Mouse (Mus musculus) kidney, embryonic 14.5 days (tissue): Measurements from ENCODE around the gene Hist1h4d. TPM values are rescaled to one million over a fixed set of nuclear protein-coding genes. Genes with fewer than 3 reads are reported as not detected.
"Not testable (repeated sequence)": the region's sequence is repeated elsewhere in the genome, so short reads cannot be mapped to it uniquely, and the experiment has no call there.

ENCODE experiments used
- ATAC-seq: fragments of 200-750 bp; cut with Nextera tagmentation; 2 replicates; pipeline ENCODE4 v1.8.0; 2017; ENCODE audit warnings: moderate number of reproducible peaks, mild to moderate bottlenecking, moderate TSS enrichment, moderate library complexity; ENCODE audit not compliant: low FRiP score, low TSS enrichment
- H3K27ac ChIP-seq: fragments of 300-500 bp; sonication (generic); 2 replicates; pipeline ENCODE4 v1.5.1; 2014; ENCODE audit warnings: low read depth, mild to moderate bottlenecking, low read length, moderate library complexity, mixed read lengths
- H3K27me3 ChIP-seq: fragments of 300-500 bp; sonication (generic); 2 replicates; pipeline ENCODE4 v1.6.1; 2014; ENCODE audit warnings: mild to moderate bottlenecking, low read length; ENCODE audit not compliant: control insufficient read depth, insufficient read depth
- H3K36me3 ChIP-seq: fragments of 300-500 bp; sonication (generic); 2 replicates; pipeline ENCODE4 v1.6.1; 2014; ENCODE audit warnings: low read length, mixed read lengths; ENCODE audit not compliant: control insufficient read depth, insufficient read depth
- H3K4me1 ChIP-seq: fragments of 300-500 bp; sonication (generic); 2 replicates; pipeline ENCODE4 v1.6.1; 2014; ENCODE audit warnings: low read length, mixed read lengths; ENCODE audit not compliant: control insufficient read depth, insufficient read depth
- H3K4me2 ChIP-seq: fragments of 300-500 bp; sonication (generic); replicated peaks from 2 replicates; pipeline ENCODE4 v1.6.1; 2014; ENCODE audit warnings: low read depth, mild to moderate bottlenecking, low read length
- H3K4me3 ChIP-seq: fragments of 300-500 bp; sonication (generic); 2 replicates; pipeline ENCODE4 v1.5.1; 2014; ENCODE audit warnings: mild to moderate bottlenecking, low read length
- H3K9ac ChIP-seq: fragments of 300-500 bp; sonication (generic); 2 replicates; pipeline ENCODE4 v1.6.1; 2014; ENCODE audit warnings: low read depth, mild to moderate bottlenecking, low read length, moderate library complexity
- H3K9me3 ChIP-seq: fragments of 300-500 bp; sonication (generic); 2 replicates; pipeline ENCODE4 v1.6.1; 2016; ENCODE audit warnings: low read length; ENCODE audit not compliant: control insufficient read depth
- WGBS: fragments of 180-500 bp; shearing (Covaris S2); extraction: QIAGEN DNeasy Blood & Tissue Kit; methylation state at CpG from one replicate; pipeline ENCODE4 v1.1.7; 2014; 5-methylcytosine and 5-hydroxymethylcytosine counted together
- polyA plus RNA-seq: library from polyadenylated mRNA; unstranded; fragments of >200 nt; fragmentation: Nextera tagmentation; extraction: Ambion mirVana; gene quantifications from 2 replicates; pipeline ENCODE4 v1.2.1, GENCODE M21; 2014

Hist1h4d gene
- polyA plus RNA-seq = 113 and 136 TPM in 2 replicates

DNA sequence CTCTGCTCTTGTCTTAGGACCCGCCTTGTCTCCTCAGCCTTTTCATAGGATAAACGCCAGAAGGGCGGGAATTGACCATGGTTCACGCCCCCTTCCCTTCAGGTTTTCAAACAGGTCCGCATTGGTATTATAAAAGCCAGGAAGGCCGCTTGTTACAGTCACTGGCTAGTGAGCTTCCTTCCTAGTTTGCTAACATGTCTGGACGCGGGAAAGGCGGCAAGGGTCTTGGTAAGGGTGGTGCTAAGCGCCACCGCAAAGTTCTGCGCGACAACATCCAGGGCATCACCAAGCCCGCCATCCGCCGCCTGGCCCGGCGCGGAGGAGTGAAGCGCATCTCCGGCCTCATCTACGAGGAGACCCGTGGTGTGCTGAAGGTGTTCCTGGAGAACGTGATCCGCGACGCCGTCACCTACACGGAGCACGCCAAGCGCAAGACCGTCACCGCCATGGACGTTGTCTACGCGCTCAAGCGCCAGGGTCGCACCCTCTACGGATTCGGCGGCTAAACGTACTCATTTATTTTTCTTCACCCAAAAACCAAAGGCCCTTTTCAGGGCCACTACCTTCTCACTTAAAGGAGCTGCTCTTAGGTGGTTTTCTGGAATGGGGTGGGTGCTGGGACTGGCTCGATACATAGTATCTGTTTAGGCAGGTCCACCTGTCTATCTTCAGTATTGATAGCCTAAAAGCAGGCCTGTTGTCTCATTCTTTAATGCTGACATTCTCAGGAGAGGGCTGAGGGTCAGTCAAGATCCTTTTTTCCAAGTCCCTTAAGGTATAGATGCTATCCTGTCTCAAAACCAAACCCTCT lies at the start of gene Hist1h4d:
TSS of gene Hist1h4d (plus strand) at position 191 of the 811 bp plus-strand sequence.
- H3K36me3 ChIP-seq = no peaks in the 10 kb centered on the region
- peak within 1 kb of the TSS; percentile 84 for H3K9ac ChIP-seq
- peaks cover 20% of the 10 kb centered on the region for H3K4me1 ChIP-seq
- under 1% methylated on average over 43 of the region's 43 CpGs for WGBS
- peak within 1 kb of the TSS; percentile 97 for H3K27ac ChIP-seq
- no peaks in the 10 kb centered on the region for H3K27me3 ChIP-seq
- peak within 1 kb of the TSS; percentile 56 for H3K4me3 ChIP-seq
- ATAC-seq = peak; percentile 90
- H3K9me3 ChIP-seq = no peaks in the 10 kb centered on the region
- peak within 1 kb of the TSS; percentile 81 for H3K4me2 ChIP-seq

DNA sequence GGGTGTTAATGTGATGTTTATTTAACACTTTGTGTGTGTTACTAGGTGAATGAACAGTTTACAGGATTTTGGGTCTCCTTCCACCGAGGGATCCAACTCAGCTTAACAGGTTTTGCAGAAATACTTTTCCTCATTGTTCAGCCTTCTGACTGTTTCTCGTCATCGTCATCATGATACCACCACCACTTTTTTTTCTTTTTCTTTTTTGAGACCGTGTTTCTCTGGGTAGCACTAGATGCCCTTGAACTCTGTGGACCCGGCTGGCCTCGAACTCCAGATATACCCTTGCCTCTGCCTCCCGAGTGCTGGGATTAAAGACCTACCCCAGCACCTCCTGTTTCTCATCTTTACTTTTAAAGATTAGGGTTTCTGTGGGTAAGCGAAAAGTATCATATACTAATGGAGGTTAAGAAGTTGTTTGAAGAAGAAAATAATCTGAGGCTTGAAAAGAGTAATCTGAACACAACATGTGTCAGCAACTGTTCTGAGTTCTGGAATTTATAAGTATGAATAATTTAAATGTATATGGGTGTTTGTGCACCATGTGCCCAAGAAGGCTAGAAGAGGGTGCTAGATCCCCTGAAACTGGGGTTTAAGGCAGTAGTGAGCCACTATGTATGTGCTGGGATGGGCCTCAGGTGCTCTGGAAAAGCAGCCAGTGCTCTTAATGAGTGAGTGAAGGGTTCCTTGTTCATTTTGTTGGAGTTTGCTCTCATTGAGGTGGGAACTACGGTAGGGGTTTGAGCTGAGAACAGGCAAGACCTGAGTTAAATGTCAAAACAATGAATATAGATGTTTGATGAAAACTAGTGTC lies 48.9 kb upstream of the Hist1h4d start:
- peak overlapping the region; percentile 69 for H3K4me2 ChIP-seq
- H3K27me3 ChIP-seq = no peaks in the 10 kb centered on the region
- ATAC-seq = no peak
- H3K4me1 ChIP-seq = peaks cover 23% of the 10 kb centered on the region
- H3K9me3 ChIP-seq = no peaks in the 10 kb centered on the region
- peak overlapping the region; percentile 89 for H3K9ac ChIP-seq
- peak overlapping the region; percentile 99 for H3K27ac ChIP-seq
- 26% methylated on average over 9 of the region's 9 CpGs for WGBS
- H3K36me3 ChIP-seq = no peaks in the 10 kb centered on the region
- peak overlapping the region; percentile 62 for H3K4me3 ChIP-seq

DNA sequence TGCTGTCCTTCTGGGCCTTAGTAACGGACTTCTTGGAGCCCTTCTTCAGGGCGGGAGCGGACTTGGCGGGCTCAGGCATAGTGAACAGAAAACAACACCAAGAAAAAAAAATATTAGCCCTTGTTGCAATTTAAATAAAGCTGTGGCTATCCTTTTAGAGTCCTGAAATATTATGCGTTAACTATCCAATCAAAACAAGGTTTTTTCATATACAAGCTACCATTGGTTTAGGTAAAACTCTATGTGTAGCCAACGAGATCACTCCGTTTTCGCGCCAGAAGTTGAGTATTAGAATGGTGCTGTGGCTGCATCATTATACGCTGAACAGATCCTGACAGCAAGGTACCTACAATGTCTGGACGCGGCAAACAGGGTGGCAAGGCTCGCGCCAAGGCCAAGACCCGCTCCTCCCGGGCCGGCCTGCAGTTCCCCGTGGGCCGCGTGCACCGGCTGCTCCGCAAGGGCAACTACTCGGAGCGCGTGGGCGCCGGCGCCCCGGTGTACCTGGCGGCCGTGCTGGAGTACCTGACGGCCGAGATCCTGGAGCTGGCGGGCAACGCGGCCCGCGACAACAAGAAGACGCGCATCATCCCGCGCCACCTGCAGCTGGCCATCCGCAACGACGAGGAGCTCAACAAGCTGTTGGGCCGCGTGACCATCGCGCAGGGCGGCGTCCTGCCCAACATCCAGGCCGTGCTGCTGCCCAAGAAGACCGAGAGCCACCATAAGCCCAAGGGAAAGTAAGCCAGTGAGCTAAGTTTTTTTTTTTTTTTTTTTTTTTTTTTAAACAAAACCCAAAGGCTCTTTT lies 47.6 kb upstream of the Hist1h4d start, which contains the start of gene Hist1h2af:
TSS of gene Hist1h2af (plus strand) at position 347 of the 808 bp plus-strand sequence.
- H3K9me3 ChIP-seq, H3K36me3 ChIP-seq: not testable (repeated sequence)
- WGBS = under 1% methylated on average over 20 of the region's 53 CpGs

DNA sequence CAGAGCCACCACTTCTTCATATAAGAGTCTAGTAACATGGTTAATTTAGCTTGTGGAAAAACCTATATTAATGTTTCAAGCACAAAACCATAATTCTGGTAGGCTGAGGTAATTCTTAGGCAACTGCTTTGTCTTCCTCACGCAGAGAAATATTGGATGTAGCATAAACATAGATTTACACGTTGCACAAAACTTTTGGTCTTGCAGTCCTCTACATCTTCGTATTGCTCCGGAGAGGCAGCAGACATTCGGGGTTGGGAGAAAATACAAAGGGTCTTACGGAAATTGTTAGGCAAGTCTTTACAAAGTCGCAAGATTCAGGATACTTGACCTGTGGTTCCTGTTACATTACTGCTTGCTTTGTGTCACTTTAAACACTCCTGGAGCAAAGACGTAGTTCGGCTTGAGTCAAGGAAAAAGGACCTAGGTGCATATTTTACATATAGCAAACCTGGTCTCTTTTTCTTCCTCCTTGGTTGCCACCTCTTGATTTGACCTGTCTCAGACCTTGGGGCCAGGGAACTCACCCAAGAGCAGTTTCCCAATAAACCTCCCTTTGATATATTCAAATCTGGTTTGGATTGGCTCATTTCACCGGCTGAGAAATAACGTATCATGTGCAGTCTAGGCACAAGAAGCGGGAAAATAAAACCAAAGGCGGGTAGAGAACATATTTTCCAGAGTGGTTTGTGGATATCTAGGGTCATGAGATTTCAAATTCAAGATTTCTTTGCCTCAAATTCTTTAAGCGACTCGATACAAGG lies 46.8 kb upstream of the Hist1h4d start:
- under 1% methylated on average over 15 of the region's 15 CpGs for WGBS
- peaks cover 16% of the 10 kb centered on the region for H3K4me1 ChIP-seq

More for the DNA sequence above, 47.6 kb upstream of the Hist1h4d start, which contains the start of gene Hist1h2af:
- H3K27ac ChIP-seq = peak within 1 kb of the TSS; percentile 99
- peak within 1 kb of the TSS; percentile 69 for H3K4me2 ChIP-seq
- H3K4me3 ChIP-seq = peak within 1 kb of the TSS; percentile 62
- H3K9ac ChIP-seq = peak within 1 kb of the TSS; percentile 89
- peaks cover 21% of the 10 kb centered on the region for H3K4me1 ChIP-seq
- ATAC-seq = peak; percentile 54
- not testable (repeated sequence) for H3K27me3 ChIP-seq

DNA sequence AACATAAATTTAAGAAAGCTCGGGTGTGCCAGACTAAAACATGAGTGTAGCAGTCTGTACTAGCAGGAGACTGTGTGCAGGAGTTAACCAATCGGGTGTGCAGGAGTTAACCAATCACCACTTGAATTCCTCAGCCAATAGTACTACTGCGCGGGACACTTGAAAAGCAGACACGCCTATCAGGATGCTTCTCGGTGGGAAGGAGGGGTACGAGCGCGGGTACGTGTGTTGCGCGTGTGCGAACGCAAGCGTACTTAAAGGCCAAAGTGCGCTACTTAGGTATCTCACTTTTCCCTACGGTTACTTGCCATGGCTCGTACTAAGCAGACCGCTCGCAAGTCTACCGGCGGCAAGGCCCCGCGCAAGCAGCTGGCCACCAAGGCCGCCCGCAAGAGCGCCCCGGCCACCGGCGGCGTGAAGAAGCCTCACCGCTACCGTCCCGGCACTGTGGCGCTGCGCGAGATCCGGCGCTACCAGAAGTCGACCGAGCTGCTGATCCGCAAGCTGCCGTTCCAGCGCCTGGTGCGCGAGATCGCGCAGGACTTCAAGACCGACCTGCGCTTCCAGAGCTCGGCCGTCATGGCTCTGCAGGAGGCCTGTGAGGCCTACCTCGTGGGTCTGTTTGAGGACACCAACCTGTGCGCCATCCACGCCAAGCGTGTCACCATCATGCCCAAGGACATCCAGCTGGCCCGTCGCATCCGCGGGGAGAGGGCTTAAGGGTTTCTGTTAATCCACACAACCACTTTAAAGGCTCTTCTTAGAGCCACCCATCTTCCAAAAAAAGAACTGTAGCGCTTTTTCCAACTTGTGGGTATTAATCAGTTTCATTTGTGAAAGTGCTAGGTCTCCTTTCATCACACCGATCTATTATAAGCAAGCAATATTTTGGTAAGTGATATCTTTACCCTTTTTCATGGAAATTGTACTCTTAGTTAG lies 46.0 kb upstream of the Hist1h4d start, which contains the start of gene Hist1h3g:
TSS of gene Hist1h3g (plus strand) at position 286 of the 939 bp plus-strand sequence.
- not testable (repeated sequence) for H3K9me3 ChIP-seq, H3K36me3 ChIP-seq, H3K27me3 ChIP-seq
- under 1% methylated on average over 44 of the region's 62 CpGs for WGBS
- H3K4me1 ChIP-seq = peaks cover 16% of the 10 kb centered on the region
- peak within 1 kb of the TSS; percentile 62 for H3K4me3 ChIP-seq
- ATAC-seq = peak; percentile 93
- H3K27ac ChIP-seq = peak within 1 kb of the TSS; percentile 99
- peak within 1 kb of the TSS; percentile 89 for H3K9ac ChIP-seq
- peak within 1 kb of the TSS; percentile 69 for H3K4me2 ChIP-seq

More for the DNA sequence above, 46.8 kb upstream of the Hist1h4d start:
- Histone ChIP-seq H3K9me3 (no peaks in the 10 kb centered on the region), H3K4me3 (peak overlapping the region; percentile 62), H3K27ac (peak overlapping the region; percentile 99), H3K9ac (peak overlapping the region; percentile 89), H3K27me3 (no peaks in the 10 kb centered on the region), H3K36me3 (no peaks in the 10 kb centered on the region), H3K4me2 (peak overlapping the region; percentile 69)
- ATAC-seq = no peak

DNA sequence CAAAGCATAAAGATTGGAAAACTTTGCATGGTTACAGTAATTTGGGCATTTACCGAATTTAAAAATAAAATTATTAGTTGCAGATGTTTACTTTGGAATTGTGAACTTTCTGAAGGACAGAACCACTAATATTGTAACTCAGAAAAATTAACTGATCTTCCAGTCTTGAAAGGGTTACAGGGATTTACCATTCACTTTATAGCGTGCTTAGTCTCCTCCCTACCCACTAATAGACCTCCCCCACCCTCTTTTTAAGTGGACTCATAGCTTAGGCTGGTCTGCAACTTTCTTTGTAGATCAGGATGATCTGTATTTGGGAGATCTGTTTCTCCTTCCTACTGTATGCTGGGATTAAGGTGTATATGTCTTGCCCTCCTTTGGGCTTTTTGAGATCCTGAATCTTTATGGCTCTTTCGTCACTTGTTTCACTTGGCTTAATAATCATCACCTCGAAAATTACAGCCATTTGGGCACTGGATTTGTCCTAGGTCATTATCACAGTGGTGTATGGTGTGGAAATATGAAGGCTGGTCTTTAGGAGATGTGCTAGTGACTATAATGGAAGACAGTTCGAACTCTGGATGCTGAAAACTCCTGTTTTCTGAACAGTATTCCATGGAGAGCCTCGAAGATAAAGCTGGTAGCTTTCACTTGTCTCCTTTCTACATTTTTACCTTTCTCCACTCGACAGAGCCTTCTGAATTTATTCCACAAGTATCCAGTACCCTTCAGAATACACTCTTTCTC lies 45.1 kb upstream of the Hist1h4d start:
- peak overlapping the region; percentile 69 for H3K4me2 ChIP-seq
- H3K4me3 ChIP-seq = peak overlapping the region; percentile 62
- H3K27me3 ChIP-seq = no peaks in the 10 kb centered on the region
- 17% methylated on average over 7 of the region's 7 CpGs for WGBS
- H3K36me3 ChIP-seq = no peaks in the 10 kb centered on the region
- peaks cover 16% of the 10 kb centered on the region for H3K4me1 ChIP-seq
- H3K27ac ChIP-seq = peak overlapping the region; percentile 99
- H3K9me3 ChIP-seq = no peaks in the 10 kb centered on the region
- H3K9ac ChIP-seq = peak overlapping the region; percentile 89
- ATAC-seq = no peak
